Mouse (Mus musculus) gastrocnemius, postnatal 14 days (tissue): ENCODE results near the gene Dnah5. TPM values are rescaled to one million over a fixed set of nuclear protein-coding genes. Genes with fewer than 3 reads are reported as not detected.
"Not testable (repeated sequence)": the region's sequence is repeated elsewhere in the genome, so short reads cannot be mapped to it uniquely, and the experiment has no call there.

Experiments
- DNase-seq: peaks from one replicate; pipeline ENCODE4 v3.0.0; 2021; ENCODE audit warnings: mixed read lengths
- intact Hi-C: fragments of 180-260 bp; cut with DNase I; formaldehyde crosslinking; loops from one replicate; pipeline ENCODE4 v1.15.1; 2025; ENCODE audit warnings: low total_unique reads
- total RNA-seq, 2 experiments: library from RNA; stranded (reverse); gene quantifications; 2 replicates each; pipeline ENCODE4 v1.2.3; 2021

Gene Dnah5
- total RNA-seq, 2 experiments from 2014 or later = 0.02 TPM; not detected in 1

DNA sequence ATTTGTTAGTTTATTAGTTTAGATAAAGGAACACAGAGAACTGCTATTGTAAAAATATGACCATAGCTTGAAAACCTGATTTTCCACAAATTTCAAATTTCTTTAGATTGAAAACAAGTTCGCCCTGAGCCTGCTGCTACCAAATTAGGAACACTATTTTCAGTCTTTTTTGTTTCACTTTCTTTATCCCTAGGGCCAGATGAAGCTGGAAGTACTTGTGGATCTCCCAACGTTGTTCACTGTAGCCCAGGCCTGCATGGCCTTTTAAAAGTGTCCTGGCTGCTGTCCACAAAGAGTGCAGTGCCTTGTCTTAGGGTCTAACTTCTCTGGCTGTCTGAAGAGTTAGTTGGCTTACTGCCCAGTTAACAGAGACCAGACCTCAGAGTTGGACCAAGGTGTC, 201.6 kb downstream of the Dnah5 start:
- DNase-seq = no peak
- intact Hi-C loops = no loop called here

DNA sequence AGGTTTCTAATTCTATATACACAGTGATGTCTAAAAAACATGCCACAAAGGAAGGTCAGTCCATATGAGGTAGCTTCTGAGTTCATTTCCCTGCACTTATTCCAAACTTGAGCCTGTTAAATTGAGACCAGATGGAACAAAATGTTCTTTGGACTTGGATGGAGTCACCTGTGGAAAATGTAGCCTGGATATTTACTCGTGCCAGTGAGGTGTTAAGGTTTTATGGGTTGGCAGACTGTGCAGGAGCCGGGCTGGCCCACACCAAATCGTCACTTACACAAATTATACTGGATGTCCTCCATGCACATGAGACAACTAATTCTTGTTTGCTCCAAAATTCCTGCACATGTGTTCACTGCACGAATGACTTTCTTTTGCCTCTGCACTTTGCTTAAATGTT, 236.2 kb downstream of the Dnah5 start:
- intact Hi-C loops = no loop called here
- DNase-seq = no peak

DNA sequence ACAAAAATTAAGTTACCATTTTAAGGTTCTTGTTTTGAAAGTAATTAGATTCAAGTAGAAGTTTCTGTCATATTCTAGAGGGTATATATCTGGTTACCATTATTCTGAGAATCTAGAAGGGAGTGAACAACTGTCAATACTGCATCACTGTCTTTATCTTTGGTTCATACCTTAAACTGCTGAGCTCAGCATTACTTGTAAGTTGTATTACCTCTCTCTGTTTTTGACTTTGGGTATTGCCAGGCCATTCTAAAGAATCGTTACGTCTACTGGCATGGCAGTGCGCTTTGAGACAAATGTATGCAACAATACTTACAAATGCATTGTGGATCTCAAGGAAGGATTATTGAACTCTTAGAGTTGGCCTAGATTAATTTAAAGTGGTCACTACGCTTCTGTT, 240.9 kb downstream of the Dnah5 start:
- intact Hi-C loops = no loop called here
- no peak for DNase-seq

DNA sequence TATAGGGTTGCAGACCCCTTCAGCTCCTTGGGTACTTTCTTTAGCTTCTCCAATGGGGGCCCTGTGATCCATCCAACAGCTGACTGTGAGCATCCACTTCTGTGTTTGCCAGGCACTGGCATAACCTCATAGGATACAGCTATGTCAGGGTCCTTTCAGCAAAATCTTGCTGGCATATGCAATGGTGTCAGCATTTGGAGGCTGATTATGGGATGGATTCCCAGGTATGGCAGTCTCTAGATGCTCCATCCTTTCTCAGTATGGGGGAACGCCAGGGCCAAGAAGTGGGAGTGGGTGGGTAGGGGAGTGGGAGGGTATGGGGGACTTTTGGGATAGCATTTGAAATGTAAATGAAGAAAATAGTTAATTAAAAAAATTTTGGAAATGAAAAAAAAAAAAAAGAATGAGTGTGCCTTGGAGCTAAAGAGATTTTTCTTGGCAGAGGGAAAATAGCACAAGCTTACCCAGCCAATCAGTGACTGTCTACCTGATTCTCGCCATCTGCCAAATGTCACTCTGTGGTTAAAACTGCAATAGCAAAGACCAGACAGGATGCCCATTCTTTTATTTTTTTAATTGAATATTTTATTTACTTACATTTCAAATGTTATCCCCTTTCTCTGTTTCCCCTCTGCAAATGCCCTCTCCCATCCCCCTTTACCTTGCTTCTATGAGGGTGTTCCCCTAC, 257.7 kb downstream of the Dnah5 start:
- intact Hi-C loops, DNase-seq: not testable (repeated sequence)

DNA sequence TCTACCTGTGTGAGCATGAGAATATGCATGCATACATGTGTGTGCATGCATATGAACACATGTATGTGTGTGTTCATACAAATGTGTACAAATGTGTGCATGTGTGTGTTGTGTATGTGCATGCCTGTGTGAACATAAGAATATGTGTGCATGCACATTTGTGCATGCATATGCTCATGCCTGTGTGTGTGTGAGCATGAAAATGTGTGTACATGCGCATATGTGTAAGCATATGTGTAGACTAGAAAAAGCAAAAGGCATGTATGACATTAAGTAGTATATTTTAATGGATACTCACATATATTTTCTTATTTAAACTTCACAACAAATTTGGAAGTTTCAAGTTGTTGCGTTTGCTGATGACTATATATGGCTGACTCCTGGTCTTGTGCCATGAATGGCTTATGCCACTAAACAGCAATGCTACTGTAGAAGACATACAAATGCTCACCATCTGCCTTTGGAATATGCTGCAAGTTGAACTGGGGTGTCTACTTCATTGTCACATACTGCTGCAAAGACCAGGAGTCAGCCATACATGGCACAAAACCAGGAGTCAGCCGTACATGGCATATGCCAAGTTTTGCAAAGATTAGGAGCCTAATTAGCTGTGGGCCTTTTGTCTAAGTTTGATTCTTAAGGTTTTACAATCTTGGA, 263.2 kb downstream of the Dnah5 start:
- intact Hi-C loops = no loop called here
- DNase-seq = no peak

DNA sequence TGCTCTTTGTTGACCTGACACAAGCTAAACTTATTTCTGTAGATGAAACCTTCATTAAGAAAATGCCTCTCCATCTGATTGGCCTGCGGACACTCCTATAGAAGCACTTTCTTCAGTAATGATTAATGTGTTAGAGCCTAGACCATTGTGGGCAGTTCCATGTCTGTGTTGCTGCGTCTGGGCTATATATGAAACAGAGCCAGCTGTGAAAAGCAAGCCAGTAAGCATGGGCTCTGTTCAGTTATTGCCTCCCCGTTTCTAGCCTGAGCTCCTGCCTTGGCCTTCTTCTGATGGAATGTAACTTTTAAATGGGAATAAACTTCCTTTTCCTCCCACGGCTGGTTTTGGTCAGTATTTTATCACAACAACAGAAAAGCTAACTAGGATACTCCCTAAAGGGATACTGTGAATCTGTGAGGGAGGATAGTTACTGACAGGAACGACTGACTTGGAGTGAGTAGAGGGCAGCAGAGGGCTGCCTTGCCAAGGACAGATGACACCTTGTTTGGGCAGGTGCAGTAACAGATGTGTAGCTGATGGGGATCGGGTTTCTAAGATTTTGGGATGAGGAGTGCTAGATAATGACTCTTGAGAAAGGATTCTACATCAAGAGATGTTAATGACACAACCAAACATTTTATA, 270.3 kb downstream of the Dnah5 start:
- intact Hi-C loops = no loop called here
- no peak for DNase-seq

DNA sequence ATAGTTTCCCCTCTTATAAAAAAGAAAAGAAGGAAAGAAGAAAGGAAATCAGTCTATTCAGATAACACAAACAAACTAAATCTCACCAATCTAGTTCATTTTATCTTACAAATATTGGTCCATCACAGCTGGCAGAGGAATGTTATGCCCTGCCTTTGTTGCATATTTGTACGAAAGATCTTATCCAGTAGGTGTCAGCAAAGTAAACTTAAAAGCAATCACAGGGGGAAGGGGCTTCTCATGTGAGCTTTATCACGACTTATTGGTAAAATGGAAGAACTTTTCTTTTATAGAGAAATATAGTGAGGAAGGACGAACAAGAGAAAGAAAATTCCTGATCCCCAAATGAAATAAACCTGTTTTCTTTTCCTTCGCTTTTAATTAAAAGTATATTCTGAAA, 299.3 kb downstream of the Dnah5 start:
- intact Hi-C loops = no loop called here

DNA sequence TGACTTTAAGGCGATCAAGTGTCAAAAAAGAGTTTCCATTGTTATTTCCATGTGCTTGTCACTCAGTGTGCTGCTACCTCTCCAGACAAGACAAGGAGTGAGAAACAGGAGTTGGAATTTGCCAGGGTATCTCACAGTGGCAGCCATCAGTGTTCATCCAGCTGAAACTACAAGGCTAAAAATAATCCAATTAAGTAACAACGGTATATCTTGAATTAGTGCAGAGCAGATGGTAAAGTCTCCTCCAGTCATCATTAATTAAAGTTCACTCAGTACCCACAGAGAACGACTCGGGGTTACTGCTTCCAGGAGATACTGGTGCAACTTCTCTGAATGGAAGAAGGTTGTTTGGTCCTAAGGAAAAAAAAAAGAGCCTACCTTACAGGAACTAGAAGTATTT, 311.6 kb downstream of the Dnah5 start:
- no peak for DNase-seq
- intact Hi-C loops = no loop called here

More for the DNA sequence above, 299.3 kb downstream of the Dnah5 start:
- DNase-seq = no peak

Other genes starting within 250 kb of the Dnah5 start
- 10 to 100 TPM; 35.1 to 37.2 TPM for gene Trio, start 177.9 kb upstream of the Dnah5 start, total RNA-seq